Mouse (Mus musculus): ENCODE measurements at regions not wholly inside any gene's neighbourhood (a gene's known extent, or its start where the extent isn't known, plus 50 kb on each side); places are given as distances from the start of the nearest gene placed in this dataset.
A peak's percentile ranks its signal among the peaks of the same experiment; 100 is the strongest.

GRCm38 (mm10) chr2:85252343-85253285, 55.6 kb upstream of the Lrrc55 start:
- Histone ChIP-seq H3K9ac (no peak overlapping the region), H3K9me3 (ENCODE audit: low read depth, low read length) (no peaks in the 10 kb centered on the region), H3K27me3 (ENCODE audit: insufficient read depth, low read length) (no peaks in the 10 kb centered on the region), H3K4me1 (ENCODE audit: insufficient read depth) (no peaks in the 10 kb centered on the region), H3K36me3 (ENCODE audit: insufficient read depth) (no peaks in the 10 kb centered on the region), H3K4me3 (ENCODE audit: low read depth, low read length) (no peak overlapping the region), H3K4me2 (0 out of 2 replicates have a peak overlapping the region, but pooled peaks have one; percentile 7), H3K27ac (ENCODE audit: low read depth) (peak overlapping the region; percentile 12; the same call in 1 of the 2 replicates)
- TF ChIP-seq CTCF (IDR thresholded peaks at IDR 0.05; ENCODE audit: low read depth) = no peak
- DNase-seq (peak; percentile 31), ATAC-seq (ENCODE audit: insufficient read depth) (peak; percentile 65)
- 37% methylated on average over 16 of the region's 16 CpGs for WGBS

GRCm38 (mm10) chr2:85250026-85250560, 53.1 kb upstream of the Lrrc55 start:
- Histone ChIP-seq H3K9ac (no peak overlapping the region), H3K4me3 (ENCODE audit: low read depth, low read length) (no peak overlapping the region), H3K27ac (ENCODE audit: low read depth) (no peak overlapping the region), H3K27me3 (ENCODE audit: insufficient read depth, low read length) (no peaks in the 10 kb centered on the region), H3K9me3 (ENCODE audit: low read depth, low read length) (no peaks in the 10 kb centered on the region), H3K4me2 (no peak overlapping the region), H3K36me3 (ENCODE audit: insufficient read depth) (no peaks in the 10 kb centered on the region), H3K4me1 (ENCODE audit: insufficient read depth) (no peaks in the 10 kb centered on the region)
- no peak for DNase-seq
- 71% methylated on average over 10 of the region's 10 CpGs for WGBS
- no peak for TF ChIP-seq CTCF (IDR thresholded peaks at IDR 0.05; ENCODE audit: low read depth)
- ATAC-seq (ENCODE audit: insufficient read depth) = no peak
